Mouse (Mus musculus) lung, postnatal 4 days (tissue): ENCODE data around the gene Fam83d.
"Not testable (repeated sequence)": the region's sequence is repeated elsewhere in the genome, so short reads cannot be mapped to it uniquely, and the experiment has no call there.

Experiments
- DNase-seq, 2 experiments: peaks; one replicate each; pipeline ENCODE4 v3.0.0; 2021

Fam83d gene

GRCm38 (mm10) chr2:158767742-158768339, at the start of gene Fam83d:
TSS of gene Fam83d (plus strand) at chr2:158768093.
- DNase-seq = peak; percentile 97 to 98

GRCm38 (mm10) chr2:158718816-158719549, 48.9 kb upstream of the Fam83d start:
- DNase-seq = peak; percentile 34 to 47

GRCm38 (mm10) chr2:158720715-158721370, 47.0 kb upstream of the Fam83d start:
- no peak for DNase-seq

- no peak for DNase-seq
Measured at GRCm38 (mm10) chr2:158721481-158721880, 46.4 kb upstream of the Fam83d start.

GRCm38 (mm10) chr2:158722135-158722534, 45.8 kb upstream of the Fam83d start:
- DNase-seq = no peak

GRCm38 (mm10) chr2:158722991-158723551, 44.8 kb upstream of the Fam83d start:
- DNase-seq = peak; percentile 27 to 46

GRCm38 (mm10) chr2:158723806-158724205, 44.1 kb upstream of the Fam83d start:
- no peak for DNase-seq

- no peak for DNase-seq
Measured at GRCm38 (mm10) chr2:158726252-158726651, 41.6 kb upstream of the Fam83d start.

GRCm38 (mm10) chr2:158728061-158728815, 39.7 kb upstream of the Fam83d start:
- peak in 1 of 2 experiments; percentile 41 for DNase-seq

- DNase-seq = no peak
Measured at GRCm38 (mm10) chr2:158730896-158731295, 37.0 kb upstream of the Fam83d start.

- DNase-seq = no peak
Measured at GRCm38 (mm10) chr2:158732521-158732920, 35.4 kb upstream of the Fam83d start.

GRCm38 (mm10) chr2:158733136-158733535, 34.8 kb upstream of the Fam83d start:
- DNase-seq = no peak

- DNase-seq = peak; percentile 33 to 46
Measured at GRCm38 (mm10) chr2:158733914-158734313, 34.0 kb upstream of the Fam83d start.

GRCm38 (mm10) chr2:158734500-158735152, 33.3 kb upstream of the Fam83d start:
- peak; percentile 59 to 78 for DNase-seq

- DNase-seq = no peak
Measured at GRCm38 (mm10) chr2:158735340-158735739, 32.6 kb upstream of the Fam83d start.

- DNase-seq = not testable (repeated sequence)
Measured at GRCm38 (mm10) chr2:158736247-158736646, 31.6 kb upstream of the Fam83d start.

- no peak for DNase-seq
Measured at GRCm38 (mm10) chr2:158738591-158738990, 29.3 kb upstream of the Fam83d start.

- DNase-seq = no peak
Measured at GRCm38 (mm10) chr2:158739113-158739512, 28.8 kb upstream of the Fam83d start.

- DNase-seq = no peak
Measured at GRCm38 (mm10) chr2:158741011-158741501, 26.8 kb upstream of the Fam83d start.

- no peak for DNase-seq
Measured at GRCm38 (mm10) chr2:158742431-158742830, 25.5 kb upstream of the Fam83d start.

- DNase-seq = no peak
Measured at GRCm38 (mm10) chr2:158743518-158744141, 24.3 kb upstream of the Fam83d start.
